Mouse (Mus musculus): ENCODE data around the gene Gzmn. TPM values are rescaled to one million over a fixed set of nuclear protein-coding genes. Genes with fewer than 3 reads are reported as not detected.
"Not testable (repeated sequence)": the region's sequence is repeated elsewhere in the genome, so short reads cannot be mapped to it uniquely, and the experiment has no call there.

The Gzmn gene
- not detected for total RNA-seq (2021)

DNA sequence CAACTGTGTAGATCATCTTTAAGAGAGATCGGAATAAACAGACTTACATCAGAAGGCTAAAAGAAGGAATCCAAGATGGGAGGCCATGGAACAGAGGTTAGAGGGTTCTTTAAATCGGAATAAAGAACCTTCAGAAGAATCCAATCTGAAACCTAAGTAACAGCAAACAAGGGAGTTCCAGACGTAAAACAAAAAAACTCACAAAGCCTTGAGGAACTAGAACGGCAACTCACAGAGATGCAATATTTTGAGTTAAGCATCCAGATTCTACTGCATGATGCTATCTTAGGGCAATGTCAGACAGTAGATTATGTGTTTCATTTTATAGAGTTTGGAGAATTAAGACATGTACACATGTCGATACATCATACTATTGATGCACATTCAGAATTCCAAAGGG lies at the start of gene Gzmn:
Gzmn (minus strand) TSS at position 101 of the 400 bp plus-strand sequence.
- intact Hi-C loops (cut with DNase I), result loop anchor here (10.0 kb wide), 1 partner anchor 130 kb away; no protein-coding TSS in a partner anchor
- DNase-seq, result no peak

DNA sequence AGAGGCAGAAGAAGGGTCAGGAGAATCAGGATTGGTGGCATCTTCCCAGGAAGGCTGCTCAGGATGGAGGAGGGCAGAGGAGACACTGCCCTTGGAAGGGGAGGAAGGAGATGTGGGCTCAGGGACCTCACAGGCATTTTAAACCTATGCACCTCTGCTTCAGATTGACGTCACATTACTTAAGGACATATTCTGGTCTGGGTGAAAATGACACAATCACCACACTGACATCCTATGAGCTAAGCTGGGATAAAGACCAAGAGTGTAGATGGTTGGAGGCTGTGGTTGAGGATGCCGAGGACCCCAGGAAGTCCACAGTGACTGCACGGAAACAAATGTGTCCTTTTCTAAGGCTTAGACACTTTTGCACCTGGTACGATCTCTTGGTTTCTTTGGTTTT lies 36.9 kb upstream of the Gzmn start, which contains the start of gene Gzmf:
Gzmf (minus strand) TSS at position 101 of the 400 bp plus-strand sequence.
- DNase-seq, result no peak
- intact Hi-C loops (cut with DNase I), result no loop called here

DNA sequence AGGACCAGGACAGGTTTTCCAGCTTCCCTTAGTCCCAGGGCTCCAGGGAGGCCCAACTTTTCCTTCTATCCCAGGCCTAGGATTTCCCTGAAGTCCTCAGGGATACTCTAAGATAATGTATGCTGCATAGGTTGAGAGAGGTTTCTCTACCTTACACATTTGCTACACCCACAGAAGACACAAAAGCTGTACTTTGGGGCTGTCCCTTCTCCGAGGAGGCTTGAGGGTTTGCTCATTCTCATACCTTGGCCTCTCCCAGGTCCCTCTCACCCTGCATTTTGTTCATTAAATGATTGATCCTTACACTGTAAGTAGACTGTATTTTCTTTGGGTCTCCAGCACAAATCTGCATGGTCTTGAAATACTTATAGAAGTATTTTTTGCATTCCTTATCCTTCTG lies 31.2 kb upstream of the Gzmn start:
- intact Hi-C loops (cut with DNase I), result loop anchor here (5.0 kb wide), 1 partner anchor 97 kb away; no protein-coding TSS in a partner anchor
- DNase-seq, result no peak

- intact Hi-C loops (cut with DNase I), result loop anchor here (5.0 kb wide), 1 partner anchor 97 kb away; no protein-coding TSS in a partner anchor
- peak; percentile 4 to 27 for DNase-seq
Observed at GRCm38 (mm10) chr14:56205021-56205420, 30.6 kb upstream of the Gzmn start.

DNA sequence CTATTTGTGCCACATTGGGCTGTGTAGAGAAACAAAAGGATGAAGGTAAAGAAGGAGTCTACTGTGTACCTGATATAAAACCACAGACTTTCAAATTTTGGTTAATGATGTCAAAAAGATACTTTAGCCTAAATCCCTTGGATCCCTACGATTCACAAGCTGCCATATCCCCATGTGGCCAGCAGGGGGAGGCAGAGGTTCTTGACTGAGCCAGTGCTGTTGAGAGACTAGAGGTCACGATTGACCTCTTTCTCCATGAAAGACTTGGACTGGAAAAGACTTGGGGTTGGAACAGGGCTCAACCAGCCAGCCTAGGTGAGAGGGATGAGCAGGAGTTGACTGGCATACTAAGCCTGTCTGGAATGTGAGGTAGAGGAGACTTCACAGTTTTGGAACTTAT lies 29.6 kb upstream of the Gzmn start:
- DNase-seq, result peak; percentile 44 to 73
- intact Hi-C loops (cut with DNase I), result no loop called here

GRCm38 (mm10) chr14:56186946-56187345 lies 12.5 kb upstream of the Gzmn start:
- intact Hi-C loops (cut with DNase I), result no loop called here
- DNase-seq, result no peak

DNA sequence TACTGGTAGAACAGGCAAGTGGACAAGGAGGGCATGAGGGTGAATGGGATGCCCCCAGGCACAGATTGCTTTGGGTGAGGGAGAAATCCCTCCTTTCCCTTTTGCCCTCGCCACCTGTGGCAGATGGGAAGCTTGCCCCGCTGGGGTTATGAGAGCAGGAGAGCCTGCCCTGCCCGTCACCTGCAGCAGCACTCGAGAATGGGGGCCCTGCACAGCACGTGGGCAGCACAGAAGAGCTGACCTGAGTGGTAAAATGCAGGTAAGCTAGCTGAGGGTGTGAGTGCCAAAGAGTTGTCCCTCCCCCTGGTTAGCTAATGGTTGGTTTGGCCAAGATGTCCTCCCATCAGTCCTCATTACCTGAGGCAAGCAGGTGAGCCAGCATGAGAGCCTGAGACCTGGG lies 12.1 kb upstream of the Gzmn start:
- DNase-seq, result no peak
- intact Hi-C loops (cut with DNase I), result no loop called here

DNA sequence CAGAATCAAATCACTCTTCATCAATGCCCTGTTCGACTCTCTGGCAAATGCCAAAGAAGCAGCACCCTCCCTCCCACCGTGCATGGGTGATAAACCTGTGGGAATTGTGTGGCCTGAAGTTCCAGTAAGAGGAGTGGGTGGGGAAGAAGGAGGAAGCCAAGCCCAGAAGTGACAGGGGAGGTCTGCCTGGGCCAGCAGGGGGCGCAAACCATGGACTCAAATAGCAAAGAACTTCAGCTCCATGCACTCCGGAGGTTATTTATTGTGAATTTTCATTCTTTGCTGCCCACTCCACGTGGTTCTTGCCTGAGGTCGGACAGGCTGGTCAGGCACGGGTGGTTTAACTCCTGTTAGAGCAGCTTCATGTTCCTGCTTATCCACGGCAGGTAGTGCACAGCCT lies 3.3 kb upstream of the Gzmn start:
- peak; percentile 18 to 43 for DNase-seq
- intact Hi-C loops (cut with DNase I), result loop anchor here (10.0 kb wide), 1 partner anchor 127 kb away; no protein-coding TSS in a partner anchor

GRCm38 (mm10) chr14:56173396-56173795 lies 1.0 kb downstream of the Gzmn start:
- intact Hi-C loops (cut with DNase I), result loop anchor here (10.0 kb wide), 1 partner anchor 131 kb away; no protein-coding TSS in a partner anchor
- DNase-seq, result no peak

GRCm38 (mm10) chr14:56172744-56173143 lies 1.7 kb downstream of the Gzmn start:
- intact Hi-C loops (cut with DNase I), result loop anchor here (10.0 kb wide), 1 partner anchor 132 kb away; no protein-coding TSS in a partner anchor
- no peak for DNase-seq

DNA sequence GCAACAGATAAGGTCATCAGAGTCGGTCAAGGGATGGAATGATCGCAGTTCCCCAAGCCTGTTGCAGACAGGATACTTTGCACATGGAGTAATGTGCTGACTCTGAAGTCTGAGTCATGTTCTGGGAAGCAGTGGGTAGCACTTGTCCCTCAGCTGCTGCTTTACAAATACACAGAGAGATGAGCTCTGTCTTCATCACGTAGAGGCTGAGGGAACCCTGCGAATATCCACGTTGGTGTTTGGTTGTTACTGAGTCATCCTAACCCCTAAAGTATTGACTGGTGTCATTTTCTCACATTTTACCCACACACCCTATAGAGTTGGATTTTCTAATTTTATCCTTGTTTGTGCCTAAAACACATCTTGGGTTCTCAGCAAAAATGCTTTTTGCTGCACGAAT lies 6.4 kb downstream of the Gzmn start:
- intact Hi-C loops (cut with DNase I), result no loop called here
- no peak for DNase-seq

GRCm38 (mm10) chr14:56162109-56162508 lies 12.3 kb downstream of the Gzmn start:
- DNase-seq, result no peak
- intact Hi-C loops (cut with DNase I), result no loop called here

- DNase-seq; intact Hi-C loops (cut with DNase I): not testable (repeated sequence)
Observed at GRCm38 (mm10) chr14:56159479-56159878, 14.9 kb downstream of the Gzmn start, which contains the start of gene Gzmg. Gene Gzmg (minus strand): TSS chr14:56159579.

DNA sequence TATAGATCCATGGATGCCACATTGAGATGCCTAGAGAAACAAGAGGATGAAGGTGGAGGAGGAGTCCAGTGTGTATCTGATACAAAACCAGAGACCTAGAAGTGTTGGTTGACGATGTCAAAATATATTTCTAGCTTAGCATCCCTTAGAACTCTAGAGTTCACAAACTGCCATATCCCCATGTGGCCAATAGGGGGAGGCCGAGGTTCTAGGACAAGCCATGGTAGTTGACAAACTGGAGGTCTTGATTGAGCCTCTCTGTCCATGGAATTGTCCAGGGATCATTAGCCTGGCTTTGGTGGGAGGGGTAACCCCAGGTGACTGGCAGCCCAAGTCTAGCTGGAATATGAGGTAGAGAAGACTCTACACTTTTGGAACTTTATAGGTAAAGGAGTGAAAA lies 19.1 kb downstream of the Gzmn start:
- no peak for DNase-seq
- intact Hi-C loops (cut with DNase I), result no loop called here

DNA sequence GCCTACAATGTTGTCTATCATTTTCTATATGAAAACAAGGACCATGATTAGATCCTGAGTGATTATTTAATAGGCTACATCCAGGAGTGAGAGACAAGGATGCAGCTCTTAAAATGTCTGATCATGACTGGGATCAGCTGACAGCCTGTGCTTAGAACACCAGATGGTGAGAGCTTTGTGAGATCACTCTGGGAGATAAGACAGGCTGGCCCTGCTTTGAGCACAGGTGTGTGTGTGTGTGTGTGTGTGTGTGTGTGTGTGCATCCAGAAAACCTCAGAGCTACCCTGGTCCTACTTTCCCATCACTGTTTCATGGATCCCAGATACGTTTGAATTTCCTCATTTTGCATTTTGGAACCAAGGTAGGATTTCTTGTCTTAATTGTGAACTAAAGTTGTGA lies 40.7 kb downstream of the Gzmn start:
- DNase-seq; intact Hi-C loops (cut with DNase I): not testable (repeated sequence)

- intact Hi-C loops (cut with DNase I); DNase-seq: not testable (repeated sequence)
Observed at GRCm38 (mm10) chr14:56132508-56132907, 41.9 kb downstream of the Gzmn start, which contains the start of gene Gzmd. Gene Gzmd (minus strand): TSS chr14:56132608.

DNA sequence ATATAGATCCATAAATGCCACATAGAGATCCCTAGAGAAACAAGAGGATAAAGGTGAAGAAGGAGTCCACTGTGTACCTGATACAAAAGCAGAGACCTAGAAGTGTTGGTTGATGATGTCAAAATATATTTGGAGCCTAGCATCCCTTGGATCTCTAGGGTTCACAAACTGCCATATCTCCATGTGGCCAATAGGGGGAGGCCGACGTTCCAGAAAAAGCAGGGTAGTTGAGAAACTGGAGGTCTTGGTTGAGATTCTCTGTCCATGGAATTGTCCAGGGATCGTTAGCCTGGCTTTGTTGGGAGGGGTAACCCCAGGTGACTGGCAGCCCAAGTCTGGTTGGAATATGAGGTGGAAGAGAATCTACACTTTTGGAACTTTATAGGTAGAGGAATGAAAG lies 46.1 kb downstream of the Gzmn start:
- no peak for DNase-seq
- intact Hi-C loops (cut with DNase I), result no loop called here

DNA sequence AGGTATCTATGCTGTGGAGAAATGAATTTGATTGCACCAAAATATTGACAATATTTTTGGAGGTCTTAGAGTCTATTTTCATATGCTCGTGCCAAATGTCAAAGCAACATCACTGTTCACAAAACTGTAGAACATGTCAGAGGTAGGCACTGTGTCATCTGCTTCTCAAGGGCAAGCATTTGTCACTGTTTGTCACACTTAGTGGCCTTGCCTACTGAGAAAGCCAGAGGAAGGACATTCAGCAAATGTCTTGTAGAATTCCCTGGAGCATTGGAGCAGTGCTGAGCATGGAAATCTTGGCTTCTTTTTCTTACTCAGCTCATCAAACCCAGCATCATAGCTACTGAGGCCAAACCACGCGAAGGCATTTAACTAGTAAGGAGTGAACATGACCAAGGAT lies 50.9 kb downstream of the Gzmn start:
- intact Hi-C loops (cut with DNase I), result no loop called here
- no peak for DNase-seq

DNA sequence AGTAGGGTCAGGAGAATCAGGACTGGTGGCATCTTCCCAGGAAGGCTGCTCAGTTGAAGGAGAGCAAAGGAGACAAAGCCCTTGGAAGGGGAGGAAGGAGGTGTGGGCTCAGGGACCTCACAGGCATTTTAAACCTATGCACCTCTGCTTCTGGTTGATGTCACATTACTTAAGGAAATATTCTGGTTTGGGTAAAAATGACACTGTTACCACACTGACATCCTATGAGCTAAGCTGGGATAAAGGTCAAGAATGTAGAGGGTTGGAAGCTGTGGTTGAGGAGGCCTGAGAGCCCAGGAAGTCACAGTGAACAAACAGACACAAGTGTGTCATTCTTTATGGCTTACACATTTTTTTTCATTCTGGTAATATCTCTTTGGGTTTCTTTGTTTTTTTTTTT lies 53.9 kb downstream of the Gzmn start, which contains the start of gene Gzme:
Gzme (minus strand) TSS at position 101 of the 400 bp plus-strand sequence.
- intact Hi-C loops (cut with DNase I), result no loop called here
- no peak for DNase-seq
